Mouse (Mus musculus): ENCODE data around the gene Car5a. TPM values are rescaled to one million over a fixed set of nuclear protein-coding genes. Genes with fewer than 3 reads are reported as not detected.

Gene Car5a
- not detected for total RNA-seq (2021)
- long read RNA-seq, experiment 1: 0 reads
- long read RNA-seq, experiment 2, partial matches to known transcripts: 0 of 4 reads
- long read RNA-seq, experiment 2, other reads (novel, unspliced or antisense): 2 of 4 reads

- no peak for DNase-seq
These were observed at the start of gene Car5a for GRCm38 (mm10) chr8:121944831-121945230. TSS of gene Car5a (minus strand) at chr8:121944904.

- no peak for DNase-seq
These were observed 48.2 kb upstream of the Car5a start for GRCm38 (mm10) chr8:121992911-121993310.

- DNase-seq: peak in 1 of 2 experiments; percentile 29
These were observed 46.9 kb upstream of the Car5a start for GRCm38 (mm10) chr8:121991611-121992010.

- DNase-seq: peak in 1 of 2 experiments; percentile 46
These were observed 46.0 kb upstream of the Car5a start for GRCm38 (mm10) chr8:121990506-121991255.

- no peak for DNase-seq
These were observed 43.2 kb upstream of the Car5a start for GRCm38 (mm10) chr8:121987892-121988291.

GRCm38 (mm10) chr8:121985673-121986072 is 41.0 kb upstream of the Car5a start:
- DNase-seq: no peak

- DNase-seq: peak in 1 of 2 experiments; percentile 43
These were observed 36.8 kb upstream of the Car5a start for GRCm38 (mm10) chr8:121981520-121981895.

- DNase-seq: no peak
These were observed 36.3 kb upstream of the Car5a start for GRCm38 (mm10) chr8:121980792-121981519.

GRCm38 (mm10) chr8:121978670-121979069 is 34.0 kb upstream of the Car5a start:
- DNase-seq: no peak

GRCm38 (mm10) chr8:121977819-121978590 is 33.3 kb upstream of the Car5a start:
- peak in 1 of 2 experiments; percentile 50 for DNase-seq

GRCm38 (mm10) chr8:121973906-121974305 is 29.2 kb upstream of the Car5a start:
- no peak for DNase-seq

- DNase-seq: no peak
These were observed 26.9 kb upstream of the Car5a start for GRCm38 (mm10) chr8:121971488-121972058.

- no peak for DNase-seq
These were observed 25.5 kb upstream of the Car5a start for GRCm38 (mm10) chr8:121970225-121970624.

GRCm38 (mm10) chr8:121968542-121968941 is 23.8 kb upstream of the Car5a start:
- DNase-seq: no peak

- DNase-seq: no peak
These were observed 23.3 kb upstream of the Car5a start for GRCm38 (mm10) chr8:121967977-121968376.

- peak; percentile 58 to 64 for DNase-seq
These were observed 22.2 kb upstream of the Car5a start for GRCm38 (mm10) chr8:121966714-121967448.

GRCm38 (mm10) chr8:121966110-121966509 is 21.4 kb upstream of the Car5a start:
- DNase-seq: no peak

- DNase-seq: no peak
These were observed 20.2 kb upstream of the Car5a start for GRCm38 (mm10) chr8:121964716-121965512.

GRCm38 (mm10) chr8:121962892-121963291 is 18.2 kb upstream of the Car5a start:
- no peak for DNase-seq

- no peak for DNase-seq
These were observed 13.7 kb upstream of the Car5a start for GRCm38 (mm10) chr8:121958395-121958794.

Data from adrenal gland, postnatal 36 days (tissue).